Mouse (Mus musculus): ENCODE data around the gene Prox1. TPM values are rescaled to one million over a fixed set of nuclear protein-coding genes. Genes with fewer than 3 reads are reported as not detected.

The Prox1 gene
- under 1 TPM in 1 of 2 experiments, not detected in 1; 0.04 TPM for total RNA-seq (2023)

DNA sequence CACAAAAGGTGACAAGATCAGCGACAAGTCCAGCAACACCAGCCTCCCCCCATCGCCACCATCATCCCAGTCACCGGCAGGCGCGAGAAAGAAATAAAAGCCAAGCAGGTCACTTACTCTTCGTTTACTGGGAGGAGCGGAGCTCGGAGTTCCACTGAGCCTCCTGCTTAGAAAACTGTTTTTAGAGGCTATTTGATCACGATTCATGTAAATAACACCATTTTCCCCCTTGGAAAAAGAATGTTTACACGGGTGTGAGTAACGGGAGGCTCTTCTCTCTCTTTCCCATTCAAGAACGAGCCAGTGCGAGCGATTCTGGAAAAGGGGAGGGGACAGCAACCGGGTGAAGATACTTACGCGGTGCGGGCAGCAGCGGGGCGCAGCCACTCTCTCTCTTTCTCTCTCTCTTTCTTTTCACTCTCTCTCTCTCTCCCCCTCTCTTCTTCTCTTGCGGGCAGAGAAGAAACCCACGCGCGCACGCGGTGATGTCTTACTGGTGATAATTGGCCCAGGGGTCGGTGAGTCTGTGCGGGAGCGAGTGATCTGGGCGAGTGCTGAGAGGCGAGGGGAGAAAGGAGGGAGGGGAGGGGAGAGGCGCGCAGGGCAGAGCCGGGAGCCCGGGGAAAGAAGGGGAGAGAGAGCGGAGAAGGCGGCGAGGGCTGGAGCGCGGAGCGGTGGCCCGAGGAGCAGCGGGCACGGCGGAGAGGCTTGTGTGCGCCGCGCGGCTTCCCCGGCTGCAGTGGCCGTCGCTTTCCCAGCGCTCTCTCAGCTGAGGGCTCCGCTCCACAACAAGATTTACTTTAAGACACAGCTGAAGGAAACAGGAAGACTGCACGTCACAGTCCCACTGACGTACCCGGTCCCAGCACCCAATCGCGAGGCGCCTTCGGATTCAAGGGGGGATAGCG lies at the start of gene Prox1:
TSS of gene Prox1 (minus strand) at position 804 of the 908 bp plus-strand sequence.

Other genes starting within 250 kb of the Prox1 start
- gene Smyd2, start 248.4 kb downstream of the Prox1 start, total RNA-seq (2023), result 1 to 10 TPM; 6.9 to 8.8 TPM